Mouse (Mus musculus): ENCODE results near the gene Car7. TPM values are rescaled to one million over a fixed set of nuclear protein-coding genes. Genes with fewer than 3 reads are reported as not detected.
"Not testable (repeated sequence)": the region's sequence is repeated elsewhere in the genome, so short reads cannot be mapped to it uniquely, and the experiment has no call there.

Car7 gene
- total RNA-seq, 2 experiments from 2014 or later, result 0.51 TPM; not detected in 1

DNA sequence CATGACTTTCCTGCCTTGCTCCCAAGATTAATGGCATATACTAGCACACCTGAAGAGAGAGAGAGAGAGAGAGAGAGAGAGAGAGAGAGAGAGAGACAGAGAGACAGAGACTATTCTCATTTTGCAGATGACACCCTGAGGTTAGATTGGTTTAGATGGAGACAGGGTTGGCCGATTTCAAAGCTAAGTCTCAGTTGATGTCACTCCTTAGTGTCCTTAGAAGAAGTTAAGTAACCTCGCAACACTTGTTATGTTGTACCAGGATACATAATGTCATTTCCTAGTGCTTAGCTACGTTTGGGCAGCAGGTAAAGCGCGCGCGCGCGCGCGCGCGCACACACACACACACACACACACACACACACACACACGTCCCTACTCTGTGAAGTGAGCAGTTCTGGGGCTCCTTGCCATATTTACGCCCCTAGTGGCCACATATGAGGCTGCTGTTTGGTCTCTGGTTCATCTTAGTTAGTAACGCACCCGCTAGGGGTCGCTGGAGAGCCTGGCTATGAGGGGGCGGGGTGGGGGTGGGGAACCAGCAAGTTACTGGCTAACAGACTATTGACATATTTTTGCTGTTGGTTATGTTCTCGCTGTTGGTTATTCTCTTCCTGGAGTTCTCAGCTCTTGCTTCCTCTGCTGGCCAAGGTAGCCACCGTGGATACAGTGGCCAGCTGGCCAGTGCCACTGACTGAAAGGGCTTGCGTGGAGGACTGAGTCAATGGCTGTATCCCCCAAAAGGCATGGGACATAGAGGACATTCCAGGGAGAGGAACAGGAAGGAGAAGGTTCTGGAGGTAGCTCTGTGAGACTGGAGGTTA, 30.4 kb downstream of the Car7 start:
- ATAC-seq (replicated peaks; ENCODE audit: low FRiP score, poor library complexity, severe bottlenecking), result peak; percentile 91

GRCm38 (mm10) chr8:104565457-104565798, 30.9 kb downstream of the Car7 start:
- ATAC-seq (replicated peaks; ENCODE audit: low FRiP score, poor library complexity, severe bottlenecking), result no peak

GRCm38 (mm10) chr8:104569559-104569958, 35.1 kb downstream of the Car7 start:
- no peak for ATAC-seq (replicated peaks; ENCODE audit: low FRiP score, poor library complexity, severe bottlenecking)

- ATAC-seq (replicated peaks; ENCODE audit: low FRiP score, poor library complexity, severe bottlenecking), result peak; percentile 86
These were observed 36.2 kb downstream of the Car7 start for GRCm38 (mm10) chr8:104570436-104571343.

DNA sequence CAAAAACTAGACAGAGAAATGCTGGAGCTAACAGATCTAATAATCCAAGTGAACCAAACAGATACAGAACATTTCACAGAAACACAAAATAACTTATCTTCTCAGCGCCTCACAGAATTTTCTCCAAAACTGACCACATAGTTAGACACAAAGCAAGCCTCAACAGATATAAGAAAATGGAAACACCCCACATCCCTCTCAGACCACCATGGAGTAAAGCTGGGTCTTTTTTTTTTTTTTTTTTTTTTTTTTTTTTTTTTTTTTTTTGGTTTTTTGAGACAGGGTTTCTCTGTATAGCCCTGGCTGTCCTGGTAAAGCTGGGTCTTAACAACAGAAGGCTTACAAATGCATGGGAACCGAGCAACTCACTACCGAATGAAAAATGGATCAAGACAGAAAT, 42.3 kb downstream of the Car7 start:
- no peak for ATAC-seq (replicated peaks; ENCODE audit: low FRiP score, poor library complexity, severe bottlenecking)

DNA sequence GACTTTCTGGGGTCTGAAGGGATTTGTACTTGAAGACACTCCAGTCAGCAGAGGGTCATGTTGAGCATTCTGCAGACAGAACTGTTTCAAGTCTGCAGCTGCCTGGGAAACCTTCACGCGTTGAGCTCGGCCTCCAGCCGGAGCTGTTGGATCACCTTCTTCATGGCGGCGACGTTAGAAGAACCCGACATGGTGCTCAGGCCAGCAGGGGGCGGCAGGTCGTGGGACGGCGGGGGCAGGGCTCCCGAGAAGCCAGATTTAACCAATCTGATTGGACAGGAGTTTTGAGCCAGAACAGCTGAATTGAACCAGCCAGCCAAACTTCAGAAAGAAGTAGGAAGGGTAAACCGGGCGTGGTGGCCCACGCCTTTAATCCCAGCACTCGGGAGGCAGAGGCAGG, 43.1 kb downstream of the Car7 start:
- not testable (repeated sequence) for ATAC-seq (replicated peaks; ENCODE audit: low FRiP score, poor library complexity, severe bottlenecking)

- ATAC-seq (replicated peaks; ENCODE audit: low FRiP score, poor library complexity, severe bottlenecking), result no peak
These were observed 50.0 kb downstream of the Car7 start for GRCm38 (mm10) chr8:104584522-104584921.

- ATAC-seq (replicated peaks; ENCODE audit: low FRiP score, poor library complexity, severe bottlenecking), result no peak
These were observed 55.8 kb downstream of the Car7 start for GRCm38 (mm10) chr8:104590284-104590683.

DNA sequence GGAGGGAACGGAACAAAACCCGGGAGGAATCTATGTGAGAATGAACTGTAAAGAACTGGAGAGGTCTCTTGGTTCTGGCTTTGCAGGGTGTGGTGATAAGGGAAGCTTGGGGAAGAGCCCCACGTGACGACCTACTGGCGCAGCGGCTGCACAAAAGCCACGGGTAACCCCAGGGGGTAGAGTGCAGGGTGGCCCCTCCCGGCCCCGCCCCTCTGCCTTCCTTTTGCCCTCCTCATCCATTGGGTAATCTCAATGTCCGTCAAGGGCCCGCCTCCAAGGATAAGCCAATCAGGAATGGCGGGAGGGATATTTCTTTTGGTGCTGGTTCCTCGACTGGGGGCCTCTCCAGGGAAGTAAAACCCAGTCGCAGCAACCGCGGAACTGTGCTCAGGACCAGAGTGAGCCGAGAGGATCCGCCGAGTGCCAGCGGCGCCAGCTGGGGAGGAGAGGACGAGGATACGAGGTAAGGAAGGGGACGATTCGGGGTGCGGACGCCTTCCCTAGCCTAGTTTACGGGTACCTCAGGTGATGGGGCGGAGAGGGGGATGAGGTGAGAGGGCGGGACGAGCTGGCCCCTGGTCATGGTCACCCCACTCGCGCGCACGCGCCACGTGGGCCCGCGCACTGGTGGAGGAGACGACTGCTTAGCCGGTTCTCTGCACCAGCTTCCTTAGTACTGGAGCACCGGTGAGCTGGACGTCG, 56.8 kb downstream of the Car7 start, which contains the start of gene Pdp2:
Pdp2 (plus strand) TSS at position 319 of the 702 bp plus-strand sequence.
- peak; percentile 93 for ATAC-seq (replicated peaks; ENCODE audit: low FRiP score, poor library complexity, severe bottlenecking)

DNA sequence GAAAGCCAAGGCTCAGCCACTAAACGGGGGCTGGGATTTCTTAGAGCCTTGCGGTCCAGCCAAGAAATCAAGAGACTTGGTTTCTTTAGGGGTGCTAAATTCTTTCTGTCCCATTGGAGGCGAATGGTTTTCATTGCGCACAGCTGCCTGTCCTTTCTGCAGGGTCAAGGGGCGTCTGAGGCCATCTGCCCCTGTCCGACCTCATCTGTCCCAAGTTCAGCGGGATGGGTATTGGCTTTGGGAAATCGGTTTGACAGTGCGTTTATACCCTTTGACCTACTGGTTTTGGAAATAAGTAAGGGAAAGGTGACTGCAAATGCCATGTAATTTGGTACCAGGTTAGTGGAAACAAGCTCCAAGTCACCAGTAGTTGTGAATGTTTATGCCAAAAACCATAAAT, 57.4 kb downstream of the Car7 start:
- no peak for ATAC-seq (replicated peaks; ENCODE audit: low FRiP score, poor library complexity, severe bottlenecking)

DNA sequence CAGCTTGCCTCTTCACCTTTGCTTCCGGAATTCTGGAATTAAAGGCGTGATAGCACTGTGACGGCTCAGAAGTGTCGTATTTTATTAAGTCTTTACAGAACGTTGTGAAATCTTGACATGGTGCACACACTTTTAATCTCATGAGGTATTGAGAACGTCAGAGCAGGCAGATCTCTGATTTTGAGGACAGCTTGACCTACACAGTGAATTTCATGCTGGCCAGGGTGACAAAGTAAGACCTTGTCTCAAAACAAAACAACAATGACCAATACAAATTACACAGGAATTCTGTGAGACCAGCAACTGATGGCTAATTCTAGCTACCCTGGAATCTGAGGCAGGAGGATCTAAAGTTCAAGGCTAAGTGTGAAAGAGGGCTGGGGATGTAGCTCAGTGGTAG, 58.1 kb downstream of the Car7 start:
- ATAC-seq (replicated peaks; ENCODE audit: low FRiP score, poor library complexity, severe bottlenecking), result no peak

GRCm38 (mm10) chr8:104593536-104594325, 59.2 kb downstream of the Car7 start:
- no peak for ATAC-seq (replicated peaks; ENCODE audit: low FRiP score, poor library complexity, severe bottlenecking)

- ATAC-seq (replicated peaks; ENCODE audit: low FRiP score, poor library complexity, severe bottlenecking), result no peak
These were observed 60.3 kb downstream of the Car7 start for GRCm38 (mm10) chr8:104594611-104595362.

- ATAC-seq (replicated peaks; ENCODE audit: low FRiP score, poor library complexity, severe bottlenecking), result peak; percentile 73
These were observed 61.5 kb downstream of the Car7 start for GRCm38 (mm10) chr8:104595773-104596536.

GRCm38 (mm10) chr8:104597656-104598055, 63.2 kb downstream of the Car7 start:
- ATAC-seq (replicated peaks; ENCODE audit: low FRiP score, poor library complexity, severe bottlenecking), result no peak

GRCm38 (mm10) chr8:104598496-104598895, 64.0 kb downstream of the Car7 start:
- ATAC-seq (replicated peaks; ENCODE audit: low FRiP score, poor library complexity, severe bottlenecking), result no peak
